ENCODE assay signal across 17 mouse cellular contexts in the genomic region with DNA sequence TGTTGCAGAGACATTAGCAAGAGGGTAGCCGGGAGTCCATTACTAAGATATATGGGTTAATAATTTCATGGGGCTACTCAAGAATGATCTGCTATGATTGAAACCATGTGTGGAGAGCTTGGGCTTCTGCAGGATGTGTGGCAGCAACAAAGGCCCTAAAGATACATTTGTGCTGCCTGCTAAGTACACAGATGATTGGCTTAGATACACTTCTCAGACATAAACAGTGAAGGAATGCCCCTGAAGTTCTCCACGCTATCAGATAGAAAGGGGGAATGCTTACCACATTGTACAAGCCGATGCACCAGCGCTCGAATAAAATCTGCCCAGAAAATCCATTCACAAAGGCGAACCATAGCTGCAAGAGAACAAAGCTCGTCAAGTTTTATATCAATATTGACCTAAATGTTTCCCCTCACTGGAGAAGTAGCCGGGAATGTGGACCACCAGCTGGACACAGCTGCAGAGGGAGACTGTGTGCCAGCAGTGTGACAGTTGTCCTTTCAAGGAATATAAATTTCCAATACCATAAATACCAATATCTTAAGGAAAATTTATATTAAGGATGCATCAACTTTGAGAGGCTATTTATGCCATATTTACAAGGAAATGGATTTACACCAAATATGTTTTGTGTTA.
A peak's percentile ranks its signal among the peaks of the same experiment; 100 is the strongest.
DNase-seq lines count a peak whose midpoint lies in the region; ATAC-seq and TF ChIP-seq lines count a peak whose summit lies in the region.
"Had no signal": no experiment of that assay in that cellular context is flagged by ENCODE, and none has a peak within 500 bp of the region (broad histone marks: within the 10 kb centered on the region; RNA-seq: fewer than 3 reads in every experiment).

No protein-coding gene starts in this region.

- H3K4me2 ChIP-seq in lung, embryonic 15.5 days: no peak overlapping the region
- H3K4me2 ChIP-seq in intestine, embryonic 15.5 days (replicated peaks): no peak overlapping the region
- no peak overlapping the region for H3K4me2 ChIP-seq in stomach, embryonic 15.5 days
- H3K4me2 ChIP-seq in hindbrain, postnatal 0 days (ENCODE audit: low read depth, low read length): no peak overlapping the region
- H3K4me2 ChIP-seq: forebrain, embryonic 13.5 days; heart, embryonic 15.5 days; liver, embryonic 12.5 days; midbrain, embryonic 11.5 days; neural tube, embryonic 12.5 days had no signal

- H3K27ac ChIP-seq in lung, embryonic 15.5 days: peak overlapping the region; percentile 67
- peak overlapping the region; percentile 62; the same call in 1 of the 2 replicates for H3K27ac ChIP-seq in intestine, embryonic 15.5 days
- peak overlapping the region; percentile 15; the same call in 1 of the 2 replicates for H3K27ac ChIP-seq in limb, embryonic 10.5 days
- H3K27ac ChIP-seq in stomach, embryonic 15.5 days: peak overlapping the region; percentile 68
- H3K27ac ChIP-seq in hindbrain, postnatal 0 days: no peak overlapping the region
- H3K27ac ChIP-seq: forebrain, embryonic 13.5 days; heart, embryonic 15.5 days; liver, embryonic 12.5 days; neural tube, embryonic 12.5 days had no signal

- H3K36me3 ChIP-seq in lung, embryonic 15.5 days: no peaks in the 10 kb centered on the region
- H3K36me3 ChIP-seq in intestine, embryonic 15.5 days: no peaks in the 10 kb centered on the region
- no peaks in the 10 kb centered on the region for H3K36me3 ChIP-seq in limb, embryonic 10.5 days
- no peaks in the 10 kb centered on the region for H3K36me3 ChIP-seq in stomach, embryonic 15.5 days
- H3K36me3 ChIP-seq in hindbrain, postnatal 0 days (ENCODE audit: insufficient read depth, low read length): no peaks in the 10 kb centered on the region
- H3K36me3 ChIP-seq: heart, embryonic 15.5 days; liver, embryonic 12.5 days; neural tube, embryonic 12.5 days had no signal

- DNase-seq in lung, postnatal 25 days (ENCODE audit: low spot score): no peak
- DNase-seq in limb, embryonic 10.5 days (ENCODE audit: low spot score): no peak
- DNase-seq in hindbrain, postnatal 0 days (ENCODE audit: low spot score): no peak
- DNase-seq in adipocyte (ENCODE audit: low spot score): no peak
- DNase-seq: adrenal gland, postnatal 14 days; gastrocnemius, postnatal 14 days; right cerebral cortex, adult 18-20 months had no signal

- no peaks in the 10 kb centered on the region for H3K9me3 ChIP-seq in lung, embryonic 15.5 days
- no peaks in the 10 kb centered on the region for H3K9me3 ChIP-seq in intestine, embryonic 15.5 days
- H3K9me3 ChIP-seq in limb, embryonic 10.5 days (replicated peaks): no peaks in the 10 kb centered on the region
- H3K9me3 ChIP-seq in stomach, embryonic 15.5 days: no peaks in the 10 kb centered on the region
- H3K9me3 ChIP-seq in hindbrain, postnatal 0 days (ENCODE audit: low read length): no peaks in the 10 kb centered on the region
- H3K9me3 ChIP-seq: forebrain, embryonic 13.5 days; heart, embryonic 15.5 days; liver, embryonic 12.5 days had no signal

- ATAC-seq in lung, embryonic 15.5 days (ENCODE audit: borderline replicate concordance, extremely low read depth, low FRiP score, low TSS enrichment): peak; percentile 87
- peak; percentile 62; the same call in 1 of the 2 replicates for ATAC-seq in intestine, embryonic 15.5 days
- ATAC-seq in stomach, embryonic 15.5 days (ENCODE audit: insufficient read depth, low FRiP score, low read depth): no peak
- no peak for ATAC-seq in hindbrain, postnatal 0 days
- ATAC-seq: forebrain, embryonic 13.5 days; inflammation-experienced regulatory T-cells, adult 6 months; liver, embryonic 12.5 days had no signal

- TF ChIP-seq CTCF in hindbrain, postnatal 0 days (IDR thresholded peaks at IDR 0.05; ENCODE audit: low read depth): no peak

- H3K4me1 ChIP-seq in lung, embryonic 15.5 days: peaks cover 20% of the 10 kb centered on the region
- H3K4me1 ChIP-seq in intestine, embryonic 15.5 days (replicated peaks): peaks cover 10% of the 10 kb centered on the region
- H3K4me1 ChIP-seq in limb, embryonic 10.5 days: peaks cover 36% of the 10 kb centered on the region
- H3K4me1 ChIP-seq in stomach, embryonic 15.5 days: peaks cover 14% of the 10 kb centered on the region
- H3K4me1 ChIP-seq in hindbrain, postnatal 0 days (ENCODE audit: insufficient read depth, low read length): no peaks in the 10 kb centered on the region
- H3K4me1 ChIP-seq: heart, embryonic 15.5 days; liver, embryonic 12.5 days; neural tube, embryonic 12.5 days had no signal

- 9% methylated on average over 8 of the region's 8 CpGs for WGBS in lung, embryonic 15.5 days
- WGBS in intestine, embryonic 15.5 days: 41% methylated on average over 8 of the region's 8 CpGs
- WGBS in limb, embryonic 10.5 days: 60% methylated on average over 8 of the region's 8 CpGs
- WGBS in stomach, embryonic 15.5 days: 23% methylated on average over 8 of the region's 8 CpGs
- WGBS in hindbrain, postnatal 0 days: 73% methylated on average over 8 of the region's 8 CpGs

- H3K9ac ChIP-seq in lung, embryonic 15.5 days: no peak overlapping the region
- H3K9ac ChIP-seq in intestine, embryonic 15.5 days: no peak overlapping the region
- H3K9ac ChIP-seq in stomach, embryonic 15.5 days: no peak overlapping the region
- no peak overlapping the region for H3K9ac ChIP-seq in hindbrain, postnatal 0 days (replicated peaks; ENCODE audit: low read length)
- H3K9ac ChIP-seq: forebrain, embryonic 13.5 days; heart, embryonic 15.5 days; liver, embryonic 12.5 days; neural tube, embryonic 12.5 days had no signal

- no peaks in the 10 kb centered on the region for H3K27me3 ChIP-seq in lung, embryonic 15.5 days
- no peaks in the 10 kb centered on the region for H3K27me3 ChIP-seq in intestine, embryonic 15.5 days (replicated peaks)
- no peaks in the 10 kb centered on the region for H3K27me3 ChIP-seq in limb, embryonic 10.5 days (ENCODE audit: low read depth, poor library complexity, severe bottlenecking)
- no peaks in the 10 kb centered on the region for H3K27me3 ChIP-seq in stomach, embryonic 15.5 days (replicated peaks)
- H3K27me3 ChIP-seq in hindbrain, postnatal 0 days (ENCODE audit: insufficient read depth, low read length): no peaks in the 10 kb centered on the region
- H3K27me3 ChIP-seq: CH12.LX; forebrain, embryonic 13.5 days; heart, embryonic 15.5 days; liver, embryonic 12.5 days; neural tube, embryonic 12.5 days had no signal

- H3K4me3 ChIP-seq in lung, embryonic 15.5 days: no peak overlapping the region
- H3K4me3 ChIP-seq in intestine, embryonic 15.5 days (replicated peaks): no peak overlapping the region
- no peak overlapping the region for H3K4me3 ChIP-seq in limb, embryonic 10.5 days
- H3K4me3 ChIP-seq in stomach, embryonic 15.5 days (replicated peaks): no peak overlapping the region
- H3K4me3 ChIP-seq in hindbrain, postnatal 0 days (ENCODE audit: low read length): no peak overlapping the region
- H3K4me3 ChIP-seq: forebrain, embryonic 13.5 days; heart, embryonic 15.5 days; liver, embryonic 12.5 days; neural tube, embryonic 12.5 days had no signal

Comparison
In these comparisons a context has a peak if more than half of its experiments do, and no peak if none do; other contexts are left out.
1. ATAC-seq: peak in lung, embryonic 15.5 days (single experiment) and intestine, embryonic 15.5 days (single experiment); none in stomach, embryonic 15.5 days (single experiment) and hindbrain, postnatal 0 days (single experiment).